Mouse (Mus musculus) small intestine, adult 2 months (tissue): ENCODE measurements around the gene Qpct.

Experiments
- CTCF ChIP-seq: fragments of 200-500 bp; IDR thresholded peaks from 2 replicates; pipeline ENCODE4 v1.5.1; 2012; ENCODE audit warnings: low read depth, mild to moderate bottlenecking, control low read depth, inconsistent platforms, low read length, moderate library complexity, mixed read lengths; ENCODE audit not compliant: insufficient replicate concordance, insufficient read length; ENCODE audit errors: extremely low read depth
- POLR2A ChIP-seq: fragments of 200-500 bp; IDR thresholded peaks from 2 replicates; pipeline ENCODE4 v1.6.1; 2012; ENCODE audit warnings: low read depth, mild to moderate bottlenecking, control low read depth, inconsistent platforms, low read length, moderate library complexity

DNA sequence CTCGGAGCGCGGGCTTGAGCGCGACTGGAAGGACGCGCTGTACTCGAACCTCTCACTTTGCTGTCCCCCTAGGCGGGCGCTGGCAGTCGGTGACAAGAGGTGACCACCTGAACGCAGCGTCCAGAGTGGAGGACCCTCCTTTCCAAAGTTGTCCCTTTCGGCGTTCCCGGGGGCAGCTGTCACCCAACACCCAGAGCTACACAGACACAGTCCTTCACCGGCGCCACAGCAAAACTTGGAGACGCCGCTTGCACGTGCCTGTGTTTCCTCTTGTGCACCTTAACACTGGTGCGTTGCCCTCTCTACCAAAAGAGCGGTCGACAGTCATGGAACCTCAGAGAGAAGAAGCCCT is 30.7 kb upstream of the Qpct start:
- TF ChIP-seq CTCF (no peak), POLR2A (no peak)
